Mouse (Mus musculus) erythroblast, embryonic 14.5 days (primary cell): ENCODE results near the gene Vrk1.

Experiments
- GATA1 ChIP-seq: IDR thresholded peaks from 2 replicates; pipeline ENCODE4 v1.6.1; 2012; ENCODE audit warnings: low read length, inconsistent platforms, mixed read lengths
- TAL1 ChIP-seq: IDR thresholded peaks from 3 replicates; pipeline ENCODE4 v1.6.1; 2012; ENCODE audit warnings: low read length, inconsistent platforms, mixed read lengths

GRCm38 (mm10) chr12:105981974-105982305 is 28.1 kb upstream of the Vrk1 start:
- TF ChIP-seq TAL1 (no peak), GATA1 (no peak)
